Comparison of ENCODE assay signal across 14 mouse cellular contexts in the genomic region with DNA sequence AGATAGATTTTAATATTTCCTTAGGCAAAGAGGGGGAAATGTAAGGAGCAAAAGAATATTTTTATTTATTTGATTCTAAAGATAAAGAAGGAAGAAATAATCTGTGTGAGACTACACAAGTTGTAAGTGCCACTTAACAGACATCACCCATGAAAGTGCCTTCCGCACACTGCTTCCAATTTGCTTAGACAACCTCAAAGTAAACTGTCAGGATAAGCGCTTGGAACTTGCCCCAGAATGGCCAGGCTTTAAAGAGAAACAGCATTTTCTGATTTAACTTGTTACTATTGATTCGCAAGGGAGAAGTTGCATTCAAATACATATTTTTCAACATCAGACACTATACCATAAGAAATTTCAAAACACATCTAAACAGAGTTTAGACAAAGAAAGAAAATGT.
"Had no signal": no experiment of that assay in that cellular context is flagged by ENCODE, and none has a peak within 500 bp of the region (broad histone marks: within the 10 kb centered on the region; RNA-seq: fewer than 3 reads in every experiment).

No protein-coding gene starts in this region.

- H3K27me3 ChIP-seq: liver, embryonic 15.5 days; neural tube, embryonic 15.5 days had no signal

- ATAC-seq: lung, postnatal 0 days; midbrain, embryonic 16.5 days had no signal

- H3K4me2 ChIP-seq: liver, embryonic 11.5 days; liver, embryonic 15.5 days; neural tube, embryonic 15.5 days had no signal

- H3K27ac ChIP-seq: layer of hippocampus, adult 2 months; limb, embryonic 10.5 days; liver, embryonic 15.5 days; neural tube, embryonic 15.5 days had no signal

- H3K9ac ChIP-seq: liver, embryonic 15.5 days; neural tube, embryonic 15.5 days had no signal

- H3K4me3 ChIP-seq: layer of hippocampus, adult 2 months; limb, embryonic 10.5 days; liver, embryonic 15.5 days; neural tube, embryonic 15.5 days had no signal

- H3K4me1 ChIP-seq: limb, embryonic 10.5 days; liver, embryonic 15.5 days had no signal

- H3K9me3 ChIP-seq: limb, embryonic 10.5 days; liver, embryonic 15.5 days; neural tube, embryonic 15.5 days had no signal

- H3K36me3 ChIP-seq: limb, embryonic 10.5 days; liver, embryonic 15.5 days; neural tube, embryonic 15.5 days had no signal

- DNase-seq: kidney, postnatal 10 days; kidney, postnatal 4 days; lung, adult 2 months; lung, postnatal 36 days; right cerebral cortex, adult 18-20 months; right cerebral cortex, postnatal 25 days; thymus, postnatal 36 days had no signal
